Mouse (Mus musculus): ENCODE results near the gene Gm13278. TPM values are rescaled to one million over a fixed set of nuclear protein-coding genes. Genes with fewer than 3 reads are reported as not detected.
"Not testable (repeated sequence)": the region's sequence is repeated elsewhere in the genome, so short reads cannot be mapped to it uniquely, and the experiment has no call there.

The Gm13278 gene
- polyA plus RNA-seq, 1 experiment from 2014 or later, result not detected

- not testable (repeated sequence) for H3K4me1 ChIP-seq (ENCODE audit: control insufficient read depth, insufficient read depth, low read length); H3K9me3 ChIP-seq (replicated peaks; ENCODE audit: control insufficient read depth, low read length); H3K27me3 ChIP-seq (ENCODE audit: control insufficient read depth, insufficient read depth, low read length); H3K36me3 ChIP-seq (ENCODE audit: control insufficient read depth, insufficient read depth, low read length); H3K9ac ChIP-seq (ENCODE audit: low read depth, low read length); ATAC-seq (replicated peaks; ENCODE audit: insufficient number of reproducible peaks, low FRiP score, low TSS enrichment)
- Histone ChIP-seq H3K4me3 (ENCODE audit: low read depth, low read length) (peak within 1 kb of the TSS; percentile 27; the same call in 1 of the 2 replicates), H3K27ac (ENCODE audit: low read depth, low read length) (peak within 1 kb of the TSS; percentile 29; the same call in 1 of the 2 replicates), H3K4me2 (peak within 1 kb of the TSS; percentile 49)
- WGBS (ENCODE audit: insufficient replicate concordance), result 20% methylated on average over 7 of the region's 14 CpGs
Observed at GRCm38 (mm10) chr4:88759610-88760268, 31.6 kb upstream of the Gm13278 start, which contains the start of gene Gm13283. Gene Gm13283 (plus strand): TSS chr4:88760119.

GRCm38 (mm10) chr4:88760431-88760830 is 30.9 kb upstream of the Gm13278 start:
- peak overlapping the region; percentile 49 for H3K4me2 ChIP-seq
- H3K36me3 ChIP-seq (ENCODE audit: control insufficient read depth, insufficient read depth, low read length); H3K4me1 ChIP-seq (ENCODE audit: control insufficient read depth, insufficient read depth, low read length); H3K27me3 ChIP-seq (ENCODE audit: control insufficient read depth, insufficient read depth, low read length); ATAC-seq (replicated peaks; ENCODE audit: insufficient number of reproducible peaks, low FRiP score, low TSS enrichment); H3K9me3 ChIP-seq (replicated peaks; ENCODE audit: control insufficient read depth, low read length); H3K9ac ChIP-seq (ENCODE audit: low read depth, low read length): not testable (repeated sequence)
- WGBS (ENCODE audit: insufficient replicate concordance), result 0% methylated on average over 24 of the region's 28 CpGs
- peak overlapping the region; percentile 27; the same call in 1 of the 2 replicates for H3K4me3 ChIP-seq (ENCODE audit: low read depth, low read length)
- peak overlapping the region; percentile 29; the same call in 1 of the 2 replicates for H3K27ac ChIP-seq (ENCODE audit: low read depth, low read length)

- not testable (repeated sequence) for H3K4me3 ChIP-seq (ENCODE audit: low read depth, low read length); H3K27ac ChIP-seq (ENCODE audit: low read depth, low read length); H3K4me2 ChIP-seq; H3K9ac ChIP-seq (ENCODE audit: low read depth, low read length); H3K27me3 ChIP-seq (ENCODE audit: control insufficient read depth, insufficient read depth, low read length); H3K36me3 ChIP-seq (ENCODE audit: control insufficient read depth, insufficient read depth, low read length); ATAC-seq (replicated peaks; ENCODE audit: insufficient number of reproducible peaks, low FRiP score, low TSS enrichment); H3K4me1 ChIP-seq (ENCODE audit: control insufficient read depth, insufficient read depth, low read length); H3K9me3 ChIP-seq (replicated peaks; ENCODE audit: control insufficient read depth, low read length)
- 69% methylated on average over 6 of the region's 8 CpGs for WGBS (ENCODE audit: insufficient replicate concordance)
Observed at GRCm38 (mm10) chr4:88761776-88762175, 29.6 kb upstream of the Gm13278 start.

GRCm38 (mm10) chr4:88762341-88762740 is 29.0 kb upstream of the Gm13278 start:
- H3K4me2 ChIP-seq; ATAC-seq (replicated peaks; ENCODE audit: insufficient number of reproducible peaks, low FRiP score, low TSS enrichment); H3K9ac ChIP-seq (ENCODE audit: low read depth, low read length); H3K27ac ChIP-seq (ENCODE audit: low read depth, low read length); H3K27me3 ChIP-seq (ENCODE audit: control insufficient read depth, insufficient read depth, low read length); H3K4me3 ChIP-seq (ENCODE audit: low read depth, low read length); H3K4me1 ChIP-seq (ENCODE audit: control insufficient read depth, insufficient read depth, low read length); H3K36me3 ChIP-seq (ENCODE audit: control insufficient read depth, insufficient read depth, low read length); H3K9me3 ChIP-seq (replicated peaks; ENCODE audit: control insufficient read depth, low read length): not testable (repeated sequence)
- 44% methylated on average over 8 of the region's 9 CpGs for WGBS (ENCODE audit: insufficient replicate concordance)

GRCm38 (mm10) chr4:88763384-88764018 is 27.8 kb upstream of the Gm13278 start:
- WGBS (ENCODE audit: insufficient replicate concordance), result 4% methylated on average over 24 of the region's 42 CpGs
- not testable (repeated sequence) for H3K4me1 ChIP-seq (ENCODE audit: control insufficient read depth, insufficient read depth, low read length); ATAC-seq (replicated peaks; ENCODE audit: insufficient number of reproducible peaks, low FRiP score, low TSS enrichment); H3K9ac ChIP-seq (ENCODE audit: low read depth, low read length); H3K27ac ChIP-seq (ENCODE audit: low read depth, low read length); H3K27me3 ChIP-seq (ENCODE audit: control insufficient read depth, insufficient read depth, low read length); H3K36me3 ChIP-seq (ENCODE audit: control insufficient read depth, insufficient read depth, low read length); H3K9me3 ChIP-seq (replicated peaks; ENCODE audit: control insufficient read depth, low read length)
- Histone ChIP-seq H3K4me2 (peak overlapping the region; percentile 44), H3K4me3 (ENCODE audit: low read depth, low read length) (peak overlapping the region; percentile 25; the same call in 1 of the 2 replicates)

- not testable (repeated sequence) for H3K4me3 ChIP-seq (ENCODE audit: low read depth, low read length); H3K9me3 ChIP-seq (replicated peaks; ENCODE audit: control insufficient read depth, low read length); ATAC-seq (replicated peaks; ENCODE audit: insufficient number of reproducible peaks, low FRiP score, low TSS enrichment); H3K4me1 ChIP-seq (ENCODE audit: control insufficient read depth, insufficient read depth, low read length); H3K27me3 ChIP-seq (ENCODE audit: control insufficient read depth, insufficient read depth, low read length); H3K9ac ChIP-seq (ENCODE audit: low read depth, low read length); H3K4me2 ChIP-seq; H3K27ac ChIP-seq (ENCODE audit: low read depth, low read length); H3K36me3 ChIP-seq (ENCODE audit: control insufficient read depth, insufficient read depth, low read length)
- WGBS (ENCODE audit: insufficient replicate concordance), result no CpG with 5 or more reads among the region's 32 CpGs
Observed at GRCm38 (mm10) chr4:88773534-88773933, 17.8 kb upstream of the Gm13278 start, which contains the start of gene Gm13290. Gene Gm13290 (plus strand): TSS chr4:88773834.

GRCm38 (mm10) chr4:88776622-88777021 is 14.7 kb upstream of the Gm13278 start, which contains the start of gene Gm13289:
Gene Gm13289 (plus strand): TSS chr4:88776922.
- H3K27me3 ChIP-seq (ENCODE audit: control insufficient read depth, insufficient read depth, low read length); H3K27ac ChIP-seq (ENCODE audit: low read depth, low read length); H3K4me2 ChIP-seq; H3K9ac ChIP-seq (ENCODE audit: low read depth, low read length); H3K9me3 ChIP-seq (replicated peaks; ENCODE audit: control insufficient read depth, low read length); H3K4me3 ChIP-seq (ENCODE audit: low read depth, low read length); ATAC-seq (replicated peaks; ENCODE audit: insufficient number of reproducible peaks, low FRiP score, low TSS enrichment); H3K4me1 ChIP-seq (ENCODE audit: control insufficient read depth, insufficient read depth, low read length); H3K36me3 ChIP-seq (ENCODE audit: control insufficient read depth, insufficient read depth, low read length): not testable (repeated sequence)
- no CpG with 5 or more reads among the region's 29 CpGs for WGBS (ENCODE audit: insufficient replicate concordance)

- H3K4me2 ChIP-seq; H3K9ac ChIP-seq (ENCODE audit: low read depth, low read length); H3K27ac ChIP-seq (ENCODE audit: low read depth, low read length); H3K9me3 ChIP-seq (replicated peaks; ENCODE audit: control insufficient read depth, low read length); H3K36me3 ChIP-seq (ENCODE audit: control insufficient read depth, insufficient read depth, low read length); H3K4me1 ChIP-seq (ENCODE audit: control insufficient read depth, insufficient read depth, low read length); H3K27me3 ChIP-seq (ENCODE audit: control insufficient read depth, insufficient read depth, low read length); ATAC-seq (replicated peaks; ENCODE audit: insufficient number of reproducible peaks, low FRiP score, low TSS enrichment); H3K4me3 ChIP-seq (ENCODE audit: low read depth, low read length): not testable (repeated sequence)
- WGBS (ENCODE audit: insufficient replicate concordance), result no CpG with 5 or more reads among the region's 29 CpGs
Observed at GRCm38 (mm10) chr4:88779550-88779949, 11.8 kb upstream of the Gm13278 start, which contains the start of gene Gm13272. Gene Gm13272 (plus strand): TSS chr4:88779850.
